Mouse (Mus musculus) leukemia stem cell, adult 10-12 weeks (primary cell): Measurements from ENCODE around the gene Gdf15. TPM values are rescaled to one million over a fixed set of nuclear protein-coding genes. Genes with fewer than 3 reads are reported as not detected.

Experiments used
- polyA plus RNA-seq: library from polyadenylated mRNA; stranded (reverse); fragments of >175 nt; gene quantifications from 2 replicates; pipeline ENCODE4 v1.2.3, GENCODE M21; 2012; ENCODE audit warnings: low replicate concordance

The Gdf15 gene
- 8.6 and 17.1 TPM in 2 replicates for polyA plus RNA-seq

GRCm38 (mm10) chr8:70632346-70632892, at the start of gene Gdf15:
Gene Gdf15, minus strand, starts transcription at chr8:70632456.

GRCm38 (mm10) chr8:70673079-70673856, 41.0 kb upstream of the Gdf15 start, which contains the start of gene Lsm4:
Gene Lsm4, plus strand, starts transcription at chr8:70673248.

GRCm38 (mm10) chr8:70660273-70660725, 28.0 kb upstream of the Gdf15 start, which contains the start of gene Pgpep1:
Gene Pgpep1, minus strand, starts transcription at chr8:70660388.

GRCm38 (mm10) chr8:70615894-70616293, 16.4 kb downstream of the Gdf15 start, which contains the start of gene Lrrc25:
Gene Lrrc25, plus strand, starts transcription at chr8:70616155.

GRCm38 (mm10) chr8:70608749-70609367, 23.4 kb downstream of the Gdf15 start, which contains the start of gene Ssbp4:
Gene Ssbp4, minus strand, starts transcription at chr8:70608872.

GRCm38 (mm10) chr8:70593961-70594609, 38.2 kb downstream of the Gdf15 start, which contains the start of gene Isyna1:
Gene Isyna1, plus strand, starts transcription at chr8:70594373.

Other genes starting within 250 kb of the Gdf15 start
- gene Crtc1, start 192.9 kb downstream of the Gdf15 start, polyA plus RNA-seq = 25.6 and 26.0 TPM in 2 replicates
- 4.6 and 9.6 TPM in 2 replicates for gene Klhl26, start 155.5 kb downstream of the Gdf15 start, polyA plus RNA-seq
- gene Tmem59l, start 145.1 kb downstream of the Gdf15 start, polyA plus RNA-seq = not detected in 2 replicates
- gene Crlf1, start 139.3 kb downstream of the Gdf15 start, polyA plus RNA-seq = 3.6 and 4.1 TPM in 2 replicates
- 130 and 308 TPM in 2 replicates for gene Rex1bd, start 125.7 kb downstream of the Gdf15 start, polyA plus RNA-seq
- 338 and 558 TPM in 2 replicates for gene Uba52, start 121.7 kb downstream of the Gdf15 start, polyA plus RNA-seq
- 1,600 and 2,800 TPM in 2 replicates for gene Fkbp8, start 104.7 kb downstream of the Gdf15 start, polyA plus RNA-seq
- gene Kxd1, start 104.5 kb downstream of the Gdf15 start, polyA plus RNA-seq = 30.5 and 31.3 TPM in 2 replicates
- 42.1 and 42.5 TPM in 2 replicates for gene Ell, start 93.0 kb downstream of the Gdf15 start, polyA plus RNA-seq
- 253 and 312 TPM in 2 replicates for gene Isyna1, start 38.1 kb downstream of the Gdf15 start, polyA plus RNA-seq
- 1,745 and 3,628 TPM in 2 replicates for gene Ssbp4, start 23.6 kb downstream of the Gdf15 start, polyA plus RNA-seq
- gene Lrrc25, start 16.3 kb downstream of the Gdf15 start, polyA plus RNA-seq = 12.7 and 15.0 TPM in 2 replicates
- gene Pgpep1, start 27.9 kb upstream of the Gdf15 start, polyA plus RNA-seq = 3.0 and 4.7 TPM in 2 replicates
- gene Lsm4, start 40.8 kb upstream of the Gdf15 start, polyA plus RNA-seq = 259 and 742 TPM in 2 replicates
- 585 and 1,357 TPM in 2 replicates for gene Jund, start 66.5 kb upstream of the Gdf15 start, polyA plus RNA-seq
- gene Iqcn, start 71.0 kb upstream of the Gdf15 start, polyA plus RNA-seq = not detected in 2 replicates
- not detected in 2 replicates for gene Gm3336, start 86.1 kb upstream of the Gdf15 start, polyA plus RNA-seq
- gene Pde4c, start 91.3 kb upstream of the Gdf15 start, polyA plus RNA-seq = 0.76 and 0.99 TPM in 2 replicates
- 20.7 and 31.8 TPM in 2 replicates for gene Rab3a, start 122.2 kb upstream of the Gdf15 start, polyA plus RNA-seq
- 124 and 154 TPM in 2 replicates for gene Mpv17l2, start 128.5 kb upstream of the Gdf15 start, polyA plus RNA-seq
- gene Pik3r2, start 144.3 kb upstream of the Gdf15 start, polyA plus RNA-seq = 120 and 128 TPM in 2 replicates
- gene Mast3, start 172.6 kb upstream of the Gdf15 start, polyA plus RNA-seq = 318 and 530 TPM in 2 replicates
- gene Il12rb1, start 176.0 kb upstream of the Gdf15 start, polyA plus RNA-seq = 1.1 and 2.2 TPM in 2 replicates
- 99.3 and 171 TPM in 2 replicates for gene Arrdc2, start 207.3 kb upstream of the Gdf15 start, polyA plus RNA-seq
- gene Kcnn1, start 230.8 kb upstream of the Gdf15 start, polyA plus RNA-seq = 1.7 and 1.9 TPM in 2 replicates
- gene Ccdc124, start 241.5 kb upstream of the Gdf15 start, polyA plus RNA-seq = 106 and 109 TPM in 2 replicates